Mouse (Mus musculus) ES-Bruce4 (cell line): Measurements from ENCODE around the gene Tmem88b.

Experiments used
- CTCF ChIP-seq: IDR thresholded peaks from one replicate; pipeline ENCODE4 v1.8.1; 2011; ENCODE audit warnings: low read depth, low read length
- POLR2A ChIP-seq: IDR thresholded peaks from one replicate; pipeline ENCODE4 v1.8.1; 2011; ENCODE audit warnings: low read length; ENCODE audit not compliant: insufficient read depth

DNA sequence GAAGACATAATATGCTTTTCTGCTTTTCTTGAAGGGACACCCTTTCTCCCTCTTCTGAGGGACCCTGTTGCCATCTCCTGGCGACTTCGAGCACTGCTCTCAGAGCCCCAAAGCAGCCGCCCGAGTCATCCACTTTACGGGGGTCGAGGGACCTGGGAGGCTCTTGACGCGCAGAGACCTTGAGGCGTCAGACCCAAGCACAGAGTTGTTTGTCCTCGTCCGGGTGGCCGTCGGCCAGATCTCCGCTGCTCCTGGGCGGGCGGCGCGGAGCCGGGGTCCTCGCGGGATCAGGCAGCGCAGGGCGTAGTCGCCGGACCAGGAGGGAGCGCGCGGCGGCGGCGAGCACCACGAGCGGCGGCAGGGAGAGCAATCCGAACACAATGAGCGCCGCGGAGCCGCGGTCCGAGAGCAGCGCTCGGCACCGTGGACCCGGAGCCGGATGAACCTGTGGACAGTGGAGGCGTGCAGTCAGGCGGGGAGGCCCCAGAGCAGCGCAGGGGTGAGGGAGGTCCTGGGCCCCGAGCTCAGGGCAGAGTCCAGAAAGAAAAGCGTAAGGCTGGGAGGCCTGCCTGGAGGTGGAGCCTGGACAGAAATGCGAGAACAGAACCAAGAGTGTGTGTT is 1.5 kb downstream of the Tmem88b start:
- TF ChIP-seq POLR2A (no peak), CTCF (peak; percentile 37)
